Mouse (Mus musculus): ENCODE results near the gene Csf2rb2.
"Not testable (repeated sequence)": the region's sequence is repeated elsewhere in the genome, so short reads cannot be mapped to it uniquely, and the experiment has no call there.

Csf2rb2 gene

DNA sequence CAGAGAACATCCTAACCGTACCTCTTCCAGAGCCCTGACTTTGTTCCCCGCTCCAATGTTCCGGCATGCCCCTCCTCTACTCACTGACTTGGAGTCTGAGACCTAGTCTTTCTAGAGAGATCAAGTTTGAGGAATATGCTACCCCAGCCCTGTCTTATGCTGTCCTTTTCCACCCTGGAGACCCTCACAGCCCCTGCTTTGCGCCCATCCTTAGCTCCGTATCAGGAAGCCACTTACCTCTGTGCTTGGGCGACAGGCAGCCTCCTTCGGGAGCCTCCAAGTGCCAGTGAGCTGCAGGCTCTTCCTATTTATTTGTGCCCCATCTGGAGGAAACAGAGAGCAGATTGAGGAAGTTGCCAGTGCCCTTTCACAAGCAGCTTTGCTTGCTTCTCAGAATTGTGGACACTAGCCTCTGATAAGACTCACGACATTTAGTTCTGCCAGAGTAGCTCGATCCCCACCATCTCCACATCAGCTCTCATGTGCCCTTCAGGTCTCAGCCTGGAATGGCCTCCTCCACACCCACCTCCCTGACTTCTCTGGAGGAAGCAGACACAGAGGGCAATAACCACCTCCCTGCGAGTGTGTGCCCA, at the start of gene Csf2rb2:
Csf2rb2 (minus strand) TSS at position 381 of the 593 bp plus-strand sequence.
- no peak for DNase-seq (ENCODE audit: low spot score)

DNA sequence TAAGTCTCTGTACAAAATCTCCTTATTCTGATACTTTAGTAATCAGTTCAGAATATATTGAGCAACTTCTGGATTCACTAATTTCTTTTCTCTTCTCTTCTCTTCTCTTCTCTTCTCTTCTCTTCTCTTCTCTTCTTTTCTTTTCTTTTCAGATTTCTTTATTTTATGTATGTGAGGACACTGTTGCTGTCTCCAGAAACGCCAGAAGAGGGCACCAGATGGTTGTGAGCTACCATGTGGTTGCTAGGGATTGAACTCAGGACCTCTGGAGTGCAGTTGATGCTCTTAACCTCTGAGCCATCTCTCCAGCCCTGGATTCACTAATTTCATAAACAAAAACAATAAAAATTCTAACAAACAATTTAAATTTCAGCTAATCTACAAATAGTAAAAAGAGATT, 49.4 kb upstream of the Csf2rb2 start:
- DNase-seq (ENCODE audit: low spot score) = peak; percentile 61

DNA sequence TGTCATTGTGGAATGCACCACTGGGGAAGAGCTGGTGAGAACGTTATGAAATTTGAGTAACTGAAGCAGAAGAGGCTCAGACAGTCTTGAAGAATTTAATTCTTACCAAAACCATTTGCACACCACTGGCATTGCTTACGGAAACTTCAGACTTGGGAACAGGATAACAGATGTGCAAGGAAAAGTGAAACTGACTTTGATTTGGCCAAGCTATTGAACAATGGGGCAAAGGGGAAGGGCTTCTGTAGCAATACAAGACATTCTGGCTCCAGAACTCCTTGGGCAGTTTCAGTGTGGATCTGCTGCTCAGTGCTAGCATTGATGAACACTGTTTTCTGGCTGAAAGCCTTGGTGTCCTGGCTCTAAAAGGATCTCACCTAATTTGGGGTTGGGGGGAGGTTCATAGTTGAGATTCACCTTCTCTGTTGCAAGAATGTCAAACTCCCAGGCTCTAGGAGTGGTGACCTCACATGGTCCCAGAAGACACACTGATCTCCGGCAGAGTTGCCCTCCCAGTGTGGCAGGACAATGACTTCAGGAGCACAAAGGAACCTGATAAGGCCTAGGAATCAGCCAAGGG, 46.2 kb upstream of the Csf2rb2 start:
- DNase-seq (ENCODE audit: low spot score) = no peak

DNA sequence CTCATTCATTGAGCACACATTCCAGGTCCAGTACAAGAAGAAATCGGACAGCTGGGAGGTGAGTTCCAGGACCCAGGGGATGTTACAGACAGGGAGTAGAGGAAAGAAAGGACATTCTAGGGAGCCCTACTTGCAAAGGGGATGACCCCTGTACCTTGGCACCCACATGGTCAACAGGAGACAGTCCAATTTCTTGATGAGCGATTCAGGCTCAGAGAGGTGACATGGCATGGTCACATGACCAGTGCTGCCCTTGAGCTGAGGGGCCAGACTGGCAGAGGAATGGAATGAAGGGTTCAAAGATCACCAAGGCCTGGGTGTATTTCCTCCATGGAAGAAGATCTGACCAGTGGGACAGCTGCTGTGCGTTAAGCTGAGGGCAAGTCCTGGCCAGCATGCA, 39.0 kb upstream of the Csf2rb2 start:
- DNase-seq (ENCODE audit: low spot score) = no peak

DNA sequence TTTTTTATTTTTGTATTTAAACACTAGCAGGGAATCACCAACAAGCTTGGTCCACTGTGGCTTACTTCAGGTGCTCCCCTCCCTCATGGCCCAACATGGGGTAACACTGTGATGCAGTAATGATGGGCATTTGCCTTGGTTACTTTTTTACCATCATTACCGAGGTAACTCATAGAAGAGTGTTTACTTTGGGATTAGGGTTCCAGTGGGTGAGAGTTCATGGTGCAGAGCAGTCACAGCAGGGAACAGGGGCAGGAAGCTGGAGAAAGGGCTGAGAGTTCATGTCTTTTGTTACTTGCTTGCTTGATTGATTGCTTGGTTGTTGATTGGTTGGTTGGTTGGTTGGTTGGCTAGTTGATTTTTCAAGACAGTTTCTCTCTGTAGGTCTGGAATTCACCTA, 38.2 kb upstream of the Csf2rb2 start:
- DNase-seq (ENCODE audit: low spot score) = no peak

DNA sequence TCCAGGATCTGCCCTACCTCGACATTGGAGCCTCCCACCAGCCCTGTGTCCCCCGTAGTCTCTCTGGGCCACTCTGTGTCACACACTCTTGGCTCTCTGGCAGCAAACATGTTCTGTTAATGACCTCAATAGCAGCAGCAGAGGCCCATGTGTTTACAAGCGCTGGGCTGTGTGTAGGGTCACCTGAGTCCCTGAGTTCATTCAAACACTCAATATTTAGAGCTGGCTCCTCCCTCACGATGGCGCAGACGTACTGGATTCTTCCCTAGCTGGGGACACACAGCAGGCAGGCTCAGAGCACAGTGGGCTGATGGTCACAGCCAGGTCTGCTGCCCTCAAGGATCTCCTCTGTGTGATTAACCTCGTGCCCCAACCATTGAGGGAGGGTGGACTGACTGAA, 35.4 kb upstream of the Csf2rb2 start:
- not testable (repeated sequence) for DNase-seq (ENCODE audit: low spot score)

DNA sequence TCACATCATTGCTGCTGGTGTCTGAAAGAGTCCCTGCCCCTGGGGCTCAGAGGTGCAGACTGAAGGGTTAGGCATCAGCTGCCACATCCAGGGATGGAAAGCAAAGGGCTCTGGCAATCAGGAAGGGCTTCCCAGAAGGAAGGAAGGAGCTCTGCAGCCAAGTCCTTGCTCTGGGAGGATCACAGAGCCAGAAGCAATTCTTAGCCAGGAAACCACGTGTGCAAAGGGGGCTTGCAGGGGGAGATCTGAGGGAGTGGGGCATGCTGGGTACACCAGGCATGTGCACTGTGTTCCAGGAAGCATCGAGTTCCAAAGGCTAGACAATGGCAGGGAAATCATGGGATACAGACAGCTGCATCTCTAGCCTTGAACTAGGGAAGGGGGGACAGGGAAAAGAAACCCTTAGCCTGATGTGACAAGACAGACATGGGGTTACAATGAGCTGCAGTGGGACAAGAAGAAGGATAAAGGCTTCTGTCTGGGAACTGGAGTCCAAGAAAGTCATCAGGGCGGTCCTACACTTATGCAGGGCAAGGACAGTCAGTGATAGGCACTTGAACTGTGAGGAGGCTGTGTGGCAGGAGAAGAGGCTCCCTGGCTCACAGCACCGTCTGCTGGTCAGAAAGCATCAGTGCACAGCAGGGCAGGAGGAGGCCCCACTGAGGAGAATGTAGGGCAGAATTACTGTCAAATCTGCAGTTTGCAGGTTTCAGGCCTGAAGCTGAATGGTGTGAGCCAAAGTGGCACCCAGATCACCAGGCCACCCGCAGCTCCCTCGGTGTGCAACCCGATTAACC, 34.3 kb upstream of the Csf2rb2 start:
- peak; percentile 71 for DNase-seq (ENCODE audit: low spot score)

DNA sequence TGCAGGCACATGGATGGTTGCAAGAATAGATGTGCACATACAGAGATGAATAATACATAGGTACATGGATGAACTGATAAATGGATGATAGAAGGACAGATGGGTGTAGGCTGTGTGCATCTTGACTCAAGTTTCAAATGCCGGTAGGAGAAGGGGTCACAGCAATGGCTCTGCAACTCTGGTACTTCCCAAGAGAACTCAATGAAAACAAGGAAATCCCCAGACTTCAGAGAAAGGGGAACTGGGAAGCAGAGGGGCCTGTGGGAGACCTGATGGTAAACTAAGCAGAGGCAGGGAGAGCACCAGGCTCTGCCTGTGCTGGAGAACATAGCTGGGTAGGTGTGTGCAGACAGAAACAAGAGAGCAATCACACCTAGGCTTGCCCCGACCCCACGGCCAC, 28.9 kb upstream of the Csf2rb2 start:
- DNase-seq (ENCODE audit: low spot score) = no peak

DNA sequence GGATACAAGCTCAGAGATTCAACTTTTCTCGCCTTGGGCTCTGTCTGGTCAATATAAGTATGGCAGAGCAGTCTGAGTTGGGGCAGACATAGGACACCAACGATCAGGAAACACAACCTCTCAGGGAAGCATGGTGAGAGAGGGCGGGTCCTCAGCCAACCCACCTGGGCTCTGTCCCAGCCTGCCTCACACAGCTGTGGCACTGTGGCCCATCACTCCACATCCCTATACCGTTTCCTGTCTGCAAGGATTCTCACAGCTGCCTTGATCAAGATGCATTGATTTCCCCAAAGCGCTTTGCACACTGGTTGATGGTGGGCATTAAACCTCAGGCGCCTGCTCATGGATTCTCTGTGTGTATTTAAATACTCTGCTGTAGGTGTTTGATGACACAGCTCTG, 27.5 kb upstream of the Csf2rb2 start:
- DNase-seq (ENCODE audit: low spot score) = no peak

DNA sequence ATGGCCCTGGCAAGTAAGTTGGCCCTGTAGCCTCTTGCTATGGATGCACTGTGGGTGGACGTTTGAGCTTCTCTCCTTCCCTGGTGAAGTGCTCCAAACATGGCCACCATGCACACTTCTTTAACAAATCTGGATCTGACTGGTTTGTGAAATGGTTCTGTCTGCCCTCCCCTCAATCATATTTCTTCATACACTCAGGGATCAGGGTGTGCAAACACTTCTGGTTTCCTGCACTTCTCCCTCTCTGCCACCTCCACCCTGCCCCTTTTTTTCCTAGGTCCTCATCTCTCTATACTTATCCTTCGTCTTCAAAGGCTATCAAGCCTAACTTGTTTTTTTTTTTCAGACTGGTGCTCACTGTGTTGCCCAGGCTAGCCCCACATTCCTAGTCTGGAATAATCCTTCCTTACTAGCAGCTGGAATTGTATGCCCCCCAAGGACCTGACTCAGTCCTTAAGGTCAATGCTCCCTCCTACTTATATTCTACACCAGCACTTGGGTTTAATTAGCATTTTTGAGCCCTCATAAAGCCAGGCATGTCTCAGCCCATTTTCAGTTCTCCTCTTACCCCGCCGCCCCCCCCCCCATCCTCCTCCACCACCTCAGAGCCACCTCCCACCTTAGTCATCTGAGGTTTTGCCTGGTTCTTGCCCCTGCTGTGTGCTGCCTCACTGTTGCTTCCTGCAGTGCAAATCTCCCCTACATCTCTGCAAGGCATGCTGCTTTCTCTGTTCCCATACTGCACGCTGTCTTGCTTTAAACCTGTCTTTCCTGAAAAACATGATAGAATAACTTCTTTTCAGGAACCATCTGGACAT, 26.2 kb upstream of the Csf2rb2 start:
- no peak for DNase-seq (ENCODE audit: low spot score)

DNA sequence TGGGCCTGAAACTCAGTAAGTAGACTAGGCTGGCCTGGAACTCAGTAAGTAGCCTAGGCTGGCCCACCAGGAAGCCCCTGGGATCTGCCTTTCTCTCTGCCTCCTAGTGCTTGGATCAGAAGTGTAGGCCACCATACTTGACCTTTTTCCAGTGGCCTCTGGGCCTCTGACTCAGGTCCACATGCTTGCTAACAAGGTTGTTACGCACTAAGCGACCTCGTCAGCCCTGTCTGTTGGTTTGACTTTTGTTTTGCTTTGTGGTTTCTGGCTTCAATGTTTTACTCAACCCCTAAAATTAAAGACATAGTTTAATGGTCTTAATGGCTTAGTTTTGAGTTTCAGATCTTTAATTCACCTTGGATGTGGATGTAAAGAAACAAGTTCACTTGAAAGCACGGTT, 25.2 kb upstream of the Csf2rb2 start:
- no peak for DNase-seq (ENCODE audit: low spot score)

DNA sequence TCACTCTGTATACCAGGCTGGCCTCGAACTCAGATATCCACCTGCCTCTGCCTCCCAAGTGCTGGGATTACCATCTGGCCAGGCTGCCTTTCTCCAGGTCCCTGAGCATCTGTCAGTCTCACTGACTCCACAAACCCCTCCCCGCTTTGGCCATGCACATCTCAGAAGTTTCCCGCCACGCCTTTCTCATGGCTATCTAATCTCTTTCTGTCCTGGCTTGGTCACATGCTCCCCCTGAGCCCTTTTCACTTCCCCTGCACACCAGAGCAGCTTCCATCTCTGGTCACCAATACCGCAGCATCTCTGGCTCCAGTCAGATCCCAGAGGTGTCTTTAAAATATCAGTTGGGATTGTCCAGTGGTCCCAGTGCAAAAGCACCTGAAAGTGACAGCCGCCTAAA, 24.5 kb upstream of the Csf2rb2 start:
- not testable (repeated sequence) for DNase-seq (ENCODE audit: low spot score)

DNA sequence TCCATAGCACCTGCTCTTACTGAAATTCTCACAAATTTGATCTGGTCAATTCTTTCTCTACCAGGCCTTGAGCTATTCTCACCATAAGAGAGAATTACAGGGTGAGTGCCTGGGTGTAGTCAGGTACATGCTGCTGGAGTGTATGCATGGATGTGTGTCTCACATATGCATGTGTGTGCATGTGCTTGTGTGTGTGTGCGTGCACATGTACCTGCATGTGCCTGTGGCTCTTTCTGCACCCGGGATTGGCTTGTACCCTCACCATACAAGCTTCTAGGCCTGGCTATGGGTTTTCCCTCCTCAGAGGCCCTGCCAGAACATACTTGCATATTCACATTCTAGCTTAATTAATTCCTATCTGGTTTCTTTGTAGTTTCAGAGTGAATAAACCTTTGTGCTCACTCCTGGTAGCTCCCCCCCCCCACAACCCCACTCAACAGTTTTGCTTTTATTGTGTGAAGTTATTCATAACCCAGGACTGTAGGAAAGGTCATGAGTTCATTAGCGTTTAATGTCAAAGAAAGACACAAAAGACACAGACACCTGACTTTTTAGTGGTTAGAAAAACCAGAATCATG, 23.1 kb upstream of the Csf2rb2 start:
- no peak for DNase-seq (ENCODE audit: low spot score)

DNA sequence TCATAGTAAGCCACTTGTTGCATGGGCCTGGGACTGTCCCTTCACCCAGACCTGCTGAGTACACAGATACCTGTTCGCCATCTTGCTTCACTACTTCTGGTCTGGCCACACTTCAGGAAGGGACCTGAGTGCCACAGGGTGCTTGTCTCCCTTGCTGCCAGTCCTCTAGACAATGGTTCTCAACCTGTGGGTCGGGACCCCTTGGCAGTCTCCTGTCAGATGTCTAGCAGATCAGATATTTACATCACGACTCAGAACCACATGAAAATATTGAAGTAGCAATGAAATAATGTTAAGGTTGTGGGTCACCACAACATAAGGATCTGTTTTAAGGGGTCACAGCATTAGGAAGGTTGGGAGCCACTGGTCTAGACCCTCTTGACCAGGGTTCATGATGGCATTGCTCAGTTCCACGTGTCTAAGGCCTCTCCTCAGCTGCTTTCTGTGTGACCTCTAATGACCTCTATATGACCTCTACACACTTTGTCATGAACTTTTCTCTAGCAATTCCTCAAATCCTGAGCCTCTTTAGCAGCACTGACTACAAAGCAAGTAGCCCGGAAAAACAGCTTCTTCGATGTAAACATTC, 22.3 kb upstream of the Csf2rb2 start:
- not testable (repeated sequence) for DNase-seq (ENCODE audit: low spot score)

DNA sequence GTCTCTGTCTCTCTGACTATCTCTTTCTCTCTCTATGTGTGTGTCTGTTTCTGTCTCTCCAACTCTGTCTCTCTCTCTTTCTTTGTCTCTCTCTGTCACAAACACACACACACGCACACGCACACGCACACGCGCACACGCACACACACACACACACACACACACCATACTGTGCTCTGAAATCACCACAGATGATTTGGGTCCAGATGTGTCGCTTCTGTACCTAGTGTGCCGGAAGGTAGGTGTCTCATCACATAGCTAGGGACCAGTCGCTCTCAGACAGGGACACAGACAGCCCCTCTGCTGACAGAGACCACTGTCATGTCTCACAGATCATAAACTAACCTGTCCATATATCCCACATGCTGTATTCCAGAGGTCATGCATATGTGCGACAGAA, 21.2 kb upstream of the Csf2rb2 start:
- DNase-seq (ENCODE audit: low spot score) = no peak

DNA sequence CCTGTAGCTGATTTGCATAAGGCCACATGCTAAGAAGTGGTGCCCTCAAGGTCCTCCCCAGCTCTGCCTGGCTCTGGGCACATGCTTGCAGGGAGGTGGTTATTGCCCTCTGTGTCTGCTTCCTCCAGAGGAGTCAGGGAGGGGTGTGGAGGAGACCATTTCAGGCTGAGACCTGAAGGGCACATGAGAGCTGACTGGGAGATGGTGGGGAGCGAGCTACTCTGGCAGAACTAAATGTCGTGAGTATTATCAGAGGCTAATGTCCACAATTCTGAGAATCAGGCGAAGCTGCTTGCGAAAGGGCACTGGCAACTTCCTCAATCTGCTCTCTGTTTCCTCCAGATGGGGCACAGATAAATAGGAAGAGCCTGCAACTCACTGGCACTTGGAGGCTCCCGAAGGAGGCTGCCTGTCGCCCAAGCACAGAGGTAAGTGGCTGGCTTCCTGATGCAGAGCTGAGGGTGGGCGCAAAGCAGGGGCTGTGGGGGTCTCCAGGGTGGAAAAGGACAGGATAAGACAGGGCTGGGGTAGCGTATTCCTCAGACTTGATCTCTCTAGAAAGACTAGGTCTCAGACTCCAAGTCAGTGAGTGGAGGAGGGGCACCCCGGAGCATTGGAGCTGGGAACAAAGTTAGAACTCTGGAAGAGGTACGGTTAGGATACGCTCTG, 20.3 kb upstream of the Csf2rb2 start, which contains the start of gene Csf2rb:
Csf2rb (plus strand) TSS at position 82 of the 669 bp plus-strand sequence.
- DNase-seq (ENCODE audit: low spot score) = no peak

DNA sequence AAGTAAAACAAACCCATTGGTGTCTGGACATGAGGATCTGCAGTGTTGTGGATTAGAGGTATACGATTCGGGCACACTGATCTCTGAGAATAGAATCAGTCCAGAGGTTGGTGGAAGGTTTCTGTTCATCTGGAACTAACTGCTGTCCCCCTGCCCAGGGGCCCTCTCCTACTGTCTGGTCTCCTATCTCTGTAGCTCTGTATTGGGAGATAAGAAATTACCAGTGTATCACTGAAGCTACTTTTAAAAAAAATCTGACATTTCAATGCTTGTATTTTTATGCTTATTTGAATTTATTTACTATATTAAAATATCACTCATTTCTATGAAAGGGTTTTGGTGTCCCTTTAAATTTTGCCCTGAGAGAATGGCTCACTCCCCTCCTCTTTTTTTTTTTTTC, 18.8 kb upstream of the Csf2rb2 start:
- no peak for DNase-seq (ENCODE audit: low spot score)

DNA sequence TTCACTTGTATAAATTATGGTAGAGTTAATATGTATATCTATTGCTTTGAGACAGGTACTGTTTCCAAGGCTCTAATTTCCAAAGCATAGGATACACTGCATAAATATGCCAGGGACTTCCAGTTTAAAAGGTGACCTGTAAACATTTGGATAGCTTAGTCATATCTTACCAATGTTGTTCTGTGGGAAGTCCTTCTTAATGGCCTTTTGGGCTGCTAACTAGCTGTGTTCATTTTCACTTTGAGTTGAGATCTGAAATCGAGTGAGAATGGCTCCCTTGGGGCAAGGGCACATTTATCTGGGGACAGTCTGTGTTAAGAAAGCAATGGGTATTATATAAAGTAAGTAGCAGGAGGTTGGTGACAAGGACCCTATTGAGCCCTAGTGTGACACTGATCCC, 17.8 kb upstream of the Csf2rb2 start:
- no peak for DNase-seq (ENCODE audit: low spot score)

DNA sequence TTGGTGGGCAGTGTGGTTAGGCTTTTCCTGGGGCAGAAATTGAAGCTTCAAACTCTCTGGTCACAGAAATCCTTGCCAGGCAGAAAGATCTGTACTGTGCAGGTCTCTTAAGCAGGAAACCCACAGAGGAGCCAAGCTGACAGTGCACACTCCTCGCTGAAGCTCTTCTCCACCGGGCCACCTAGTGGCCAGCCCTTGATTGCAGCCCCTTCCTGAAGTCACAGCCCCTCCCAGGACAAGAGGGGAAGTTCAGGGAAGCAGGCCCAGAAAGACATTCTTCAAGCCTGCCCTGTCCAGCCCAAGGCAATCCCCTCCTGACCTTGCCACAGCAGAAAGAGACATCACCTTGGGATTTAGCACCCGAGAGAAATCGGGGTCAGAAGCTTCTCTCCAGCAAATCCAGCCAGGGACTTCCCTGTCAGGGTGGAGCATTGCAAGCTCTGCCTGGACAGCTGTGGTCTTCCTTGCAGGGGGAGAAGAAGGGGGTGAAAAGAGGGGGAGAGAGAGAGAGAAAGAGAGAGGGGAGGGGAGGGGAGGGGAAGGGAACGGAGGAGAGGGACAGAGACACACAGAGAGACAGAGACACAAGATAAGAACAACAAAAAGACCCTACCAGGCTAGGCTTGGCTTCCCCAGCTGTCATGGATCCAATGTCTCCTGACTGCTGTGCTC, 15.4 kb upstream of the Csf2rb2 start:
- peak; percentile 72 for DNase-seq (ENCODE audit: low spot score)

DNA sequence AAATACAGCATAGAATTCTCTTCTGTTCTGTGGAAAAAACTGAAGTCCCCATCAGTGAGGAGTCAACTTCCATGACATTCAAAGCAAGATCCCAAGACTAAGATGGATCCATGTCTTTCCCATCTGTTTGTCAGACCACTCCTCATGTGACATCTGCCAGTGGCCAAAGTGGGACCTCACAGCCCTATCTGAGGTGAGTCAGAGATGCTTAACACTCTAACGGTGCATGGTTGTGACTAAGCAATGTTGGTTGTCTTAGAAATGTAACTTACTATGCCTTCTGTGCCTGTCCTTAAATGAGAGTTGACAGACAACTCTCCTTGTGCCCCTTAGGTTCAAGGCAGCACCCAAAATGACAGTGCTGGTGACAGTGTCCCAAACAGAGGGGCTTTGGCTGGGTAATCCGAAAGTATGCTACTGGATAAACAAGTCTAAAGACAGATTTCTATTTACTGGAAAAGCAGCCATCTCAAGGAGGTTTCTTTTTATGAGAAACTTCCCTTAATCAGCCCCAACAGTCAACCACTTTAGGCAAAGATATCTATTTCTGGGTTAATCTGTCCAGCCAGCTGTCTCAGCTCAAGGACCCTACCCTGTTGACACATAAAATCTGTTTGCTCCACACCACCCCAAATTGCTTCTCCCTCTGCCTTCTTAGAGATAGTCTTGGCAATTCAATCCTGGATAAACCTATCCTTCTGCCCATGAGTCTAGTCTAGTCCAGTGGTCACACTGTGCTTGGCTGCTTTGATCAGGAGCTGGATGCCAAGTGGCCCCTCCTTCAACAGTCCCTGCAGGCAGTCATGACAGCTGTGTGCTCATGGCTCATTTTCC, 13.0 kb upstream of the Csf2rb2 start:
- DNase-seq (ENCODE audit: low spot score) = not testable (repeated sequence)
